Mouse (Mus musculus) ES-E14 (cell line): Measurements from ENCODE around the gene Tmem106c. TPM values are rescaled to one million over a fixed set of nuclear protein-coding genes. Genes with fewer than 3 reads are reported as not detected.

Experiments used
- DNase-seq: peaks from one replicate; pipeline ENCODE4 v3.0.0-alpha.2; 2013; ENCODE audit warnings: low read depth, low spot score
- H3K27ac ChIP-seq: 2 replicates; pipeline ENCODE4 v1.5.1; 2012; ENCODE audit warnings: low read depth, mild to moderate bottlenecking, low read length, moderate library complexity, mixed read lengths; ENCODE audit not compliant: poor library complexity, insufficient read depth, severe bottlenecking
- H3K36me3 ChIP-seq: 2 replicates; pipeline ENCODE4 v1.6.1; 2012; ENCODE audit warnings: mild to moderate bottlenecking, low read length, moderate library complexity, mixed read lengths; ENCODE audit not compliant: control insufficient read depth, poor library complexity, insufficient read depth, severe bottlenecking
- H3K4me1 ChIP-seq, 2 experiments: fragments of 150-350 bp in 1 of 2; sonication (generic) in 1 of 2; 2 replicates each; pipeline ENCODE4 v1.6.1; 2012; ENCODE audit warnings: low read length in 2 of 2, mild to moderate bottlenecking in 1 of 2, mixed read lengths in 1 of 2; ENCODE audit not compliant: control insufficient read depth in 2 of 2, insufficient read depth in 2 of 2, poor library complexity in 1 of 2
- H3K4me3 ChIP-seq, 2 experiments: fragments of 150-350 bp in 1 of 2; sonication (generic) in 1 of 2; 2 replicates each; pipeline ENCODE4 v1.5.1; 2012; ENCODE audit warnings: low read length in 2 of 2, low read depth in 1 of 2, mild to moderate bottlenecking in 1 of 2, mixed read lengths in 1 of 2; ENCODE audit not compliant: insufficient read depth in 1 of 2, poor library complexity in 1 of 2, severe bottlenecking in 1 of 2
- H3K9ac ChIP-seq: 2 replicates; pipeline ENCODE4 v1.6.1; 2012; ENCODE audit warnings: low read depth, mild to moderate bottlenecking, low read length, mixed read lengths; ENCODE audit not compliant: poor library complexity, insufficient read depth, severe bottlenecking
- H3K9me3 ChIP-seq: fragments of 150-350 bp; sonication (generic); 2 replicates; pipeline ENCODE4 v1.6.1; 2012; ENCODE audit warnings: low read depth, mild to moderate bottlenecking, low read length; ENCODE audit not compliant: control insufficient read depth, insufficient read depth
- CHD2 ChIP-seq: IDR thresholded peaks from 2 replicates; pipeline ENCODE4 v1.6.1; 2014; ENCODE audit warnings: mild to moderate bottlenecking, low read depth, low read length, inconsistent platforms
- HCFC1 ChIP-seq: IDR thresholded peaks from 2 replicates; pipeline ENCODE4 v1.6.1; 2012; ENCODE audit warnings: low read length, inconsistent platforms, borderline replicate concordance; ENCODE audit not compliant: insufficient read depth
- MAFK ChIP-seq: IDR thresholded peaks from 2 replicates; pipeline ENCODE4 v1.6.1; 2014; ENCODE audit warnings: mild to moderate bottlenecking, low read depth, low read length, inconsistent platforms; ENCODE audit not compliant: insufficient read depth
- ZC3H11A ChIP-seq: IDR thresholded peaks from 2 replicates; pipeline ENCODE4 v1.6.1; 2012; ENCODE audit warnings: low read depth, mild to moderate bottlenecking, inconsistent platforms, low read length, borderline replicate concordance
- ZNF384 ChIP-seq: IDR thresholded peaks from 2 replicates; pipeline ENCODE4 v1.6.1; 2012; ENCODE audit warnings: low read depth, low read length, inconsistent platforms
- in situ Hi-C, 2 experiments: fragments of 600-800 bp; cut with MboI; formaldehyde crosslinking; loops; one replicate each; pipeline ENCODE4 v1.15.1; 2025; ENCODE audit warnings: low sequenced_read_pairs in 2 of 2, inconsistent platforms in 1 of 2; ENCODE audit not compliant: unreplicated experiment in 2 of 2
- total RNA-seq: library from RNA; depleted of rRNA; stranded (reverse); fragments of 300-350 nt; gene quantifications from 2 replicates; pipeline ENCODE4 v1.2.3, GENCODE M21; 2012; rRNA removed

The Tmem106c gene
- 20.2 TPM in 2 replicates for total RNA-seq

DNA sequence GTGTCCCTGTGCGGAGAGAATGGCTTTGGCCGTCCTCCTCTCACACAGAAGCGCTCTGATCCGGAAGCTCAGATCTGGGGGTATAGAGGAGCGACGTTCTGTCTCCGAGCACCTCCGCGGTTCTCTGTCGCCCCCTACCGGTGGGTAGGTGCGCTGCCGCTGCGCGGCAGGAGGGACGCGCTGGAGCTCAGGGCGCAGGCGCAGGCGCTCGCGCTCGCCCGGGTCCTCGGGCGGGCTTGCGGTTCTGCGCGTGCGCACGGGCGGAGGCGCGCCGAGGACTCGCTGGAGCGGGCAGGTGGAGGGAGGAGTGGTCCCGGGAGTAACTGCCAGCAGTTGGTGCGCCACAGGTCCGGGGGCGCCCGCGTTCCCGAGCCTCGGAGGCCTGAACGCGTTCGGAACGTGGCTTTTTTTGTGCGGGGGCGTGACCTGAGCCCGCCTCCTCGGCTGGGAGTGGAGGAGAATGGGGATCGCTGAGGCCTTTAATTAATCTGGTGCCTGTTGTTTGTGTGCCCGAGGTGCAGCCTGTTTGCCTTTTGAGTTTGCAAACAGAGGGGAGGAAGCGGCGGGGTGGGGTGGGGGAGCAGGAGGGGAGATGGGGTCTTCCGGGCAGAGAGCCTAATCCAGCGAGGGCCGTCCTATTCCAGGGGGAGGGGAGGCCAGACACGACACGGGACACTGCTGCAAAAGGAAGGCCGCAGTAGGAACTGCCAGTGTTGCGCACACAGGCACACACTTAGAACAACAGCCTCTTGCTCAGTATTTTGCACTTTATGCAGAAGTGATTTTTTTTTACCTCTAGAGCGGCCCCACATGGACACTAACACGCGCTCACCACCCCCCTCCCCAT, at the start of gene Tmem106c:
Gene Tmem106c (plus strand): TSS at position 212 of the 847 bp plus-strand sequence.
- H3K36me3 ChIP-seq = no peaks in the 10 kb centered on the region
- DNase-seq = peak; percentile 79
- peaks cover 0 to 3% of the 10 kb centered on the region in 2 experiments; a peak in 1 of 4 replicates for H3K4me1 ChIP-seq
- H3K4me3 ChIP-seq = peak within 1 kb of the TSS; percentile 69 to 77
- H3K9ac ChIP-seq = peak within 1 kb of the TSS; percentile 88
- in situ Hi-C loops = no loop called here
- H3K9me3 ChIP-seq = no peaks in the 10 kb centered on the region
- TF ChIP-seq MAFK (no peak), HCFC1 (peak; percentile 23; the same call in 1 of the 2 replicates)
- peak within 1 kb of the TSS; percentile 40; the same call in 1 of the 2 replicates for H3K27ac ChIP-seq

DNA sequence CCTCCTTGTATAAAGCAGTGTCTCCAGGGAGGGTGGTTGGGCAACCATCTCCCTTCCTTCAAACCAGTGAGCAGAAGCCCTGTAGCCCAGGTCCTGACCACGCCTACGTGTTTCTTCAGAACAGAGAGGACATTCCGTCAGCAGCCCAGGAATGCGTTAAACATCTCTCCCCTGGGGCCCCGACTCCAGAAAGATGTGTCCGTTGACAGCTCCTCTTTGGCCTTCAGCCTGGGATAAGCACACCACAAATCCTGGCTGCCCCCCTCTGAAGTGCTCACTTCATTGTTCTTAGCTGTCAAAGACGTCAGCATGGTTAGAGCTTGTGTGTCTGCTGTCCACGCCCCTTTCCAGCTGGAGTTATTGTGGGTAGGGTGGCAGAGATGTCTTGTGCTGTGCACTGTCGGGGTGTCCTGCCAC, 49.7 kb upstream of the Tmem106c start:
- Histone ChIP-seq H3K27ac (no peak overlapping the region), H3K36me3 (no peaks in the 10 kb centered on the region)
- TF ChIP-seq CHD2 (no peak), HCFC1 (no peak), ZNF384 (no peak), ZC3H11A (no peak), MAFK (no peak)

DNA sequence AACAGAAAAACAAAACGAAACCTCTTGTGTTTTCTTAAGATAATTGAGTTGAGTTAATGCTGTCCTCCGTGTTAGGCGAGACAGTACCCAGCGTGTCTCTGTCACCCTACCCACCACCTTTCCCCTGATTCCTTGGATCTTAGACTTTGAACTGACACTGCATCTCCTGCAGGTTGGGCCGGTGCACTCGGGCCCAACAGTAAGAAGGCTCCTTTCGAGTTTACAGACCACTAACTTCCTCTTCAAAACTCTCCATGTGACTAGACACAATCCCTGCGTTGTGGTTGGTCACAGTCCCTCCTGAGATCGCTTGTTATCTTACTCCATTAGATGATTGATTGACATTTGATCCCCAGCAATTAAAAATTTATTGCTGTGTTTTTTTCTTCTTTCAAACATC, 46.0 kb upstream of the Tmem106c start:
- H3K9me3 ChIP-seq = no peaks in the 10 kb centered on the region
- in situ Hi-C loops = no loop called here
- DNase-seq = no peak

More for the DNA sequence above, 49.7 kb upstream of the Tmem106c start:
- Histone ChIP-seq H3K9ac (no peak overlapping the region), H3K4me1 (no peaks in the 10 kb centered on the region), H3K9me3 (no peaks in the 10 kb centered on the region), H3K4me3 (no peak overlapping the region)
- in situ Hi-C loops = no loop called here
- DNase-seq = no peak

DNA sequence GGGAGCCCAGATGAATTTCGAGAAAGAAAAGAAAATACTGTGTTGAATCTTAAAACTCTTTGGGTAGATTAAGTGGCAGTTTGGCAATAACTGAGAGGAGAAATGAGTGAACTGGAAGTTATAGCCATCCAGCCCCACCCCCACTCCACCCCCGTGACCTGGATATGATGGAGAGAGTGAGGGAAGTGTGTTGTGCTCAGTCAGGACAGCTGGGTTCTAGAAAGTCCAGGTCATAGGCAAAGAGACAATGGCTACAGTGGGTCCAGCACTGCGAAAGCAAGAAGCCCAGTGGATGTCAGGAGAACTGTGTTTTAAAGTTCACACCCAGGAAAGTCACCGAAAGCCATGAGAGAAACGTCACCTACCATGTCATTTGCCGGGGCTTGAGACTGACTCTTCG, 44.8 kb upstream of the Tmem106c start:
- H3K9me3 ChIP-seq = no peaks in the 10 kb centered on the region
- no peak overlapping the region for H3K4me3 ChIP-seq
- H3K9ac ChIP-seq = no peak overlapping the region
- no peak overlapping the region for H3K27ac ChIP-seq
- in situ Hi-C loops = no loop called here
- H3K36me3 ChIP-seq = no peaks in the 10 kb centered on the region
- H3K4me1 ChIP-seq = no peaks in the 10 kb centered on the region
- no peak for DNase-seq
- TF ChIP-seq CHD2 = no peak

More for the DNA sequence above, 46.0 kb upstream of the Tmem106c start:
- Histone ChIP-seq H3K4me3 (no peak overlapping the region), H3K36me3 (no peaks in the 10 kb centered on the region), H3K4me1 (no peaks in the 10 kb centered on the region), H3K9ac (no peak overlapping the region), H3K27ac (no peak overlapping the region)
- TF ChIP-seq ZNF384 = no peak
- no peak for TF ChIP-seq HCFC1
- TF ChIP-seq MAFK = no peak
- no peak for TF ChIP-seq ZC3H11A
- no peak for TF ChIP-seq CHD2

DNA sequence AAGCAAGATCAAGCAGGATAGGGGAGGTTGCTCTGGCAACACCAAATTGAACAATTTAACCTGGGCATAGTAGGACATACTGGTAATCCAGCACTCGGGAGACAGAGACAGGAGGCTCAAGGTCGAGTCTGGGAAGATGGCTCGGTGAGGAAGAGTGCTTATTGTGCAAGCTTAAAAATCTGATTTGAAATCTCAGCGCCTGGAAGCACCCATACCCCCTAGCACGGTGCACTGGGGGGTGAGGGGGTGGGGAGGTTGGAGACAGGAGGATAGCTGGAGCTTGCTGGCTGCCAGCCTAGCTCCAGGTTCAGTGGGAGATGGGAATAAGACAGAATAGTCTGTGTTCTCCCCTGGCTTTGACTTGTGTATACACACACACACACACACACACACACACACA, 43.7 kb upstream of the Tmem106c start:
- no peak overlapping the region for H3K27ac ChIP-seq
- no peaks in the 10 kb centered on the region for H3K9me3 ChIP-seq
- H3K4me3 ChIP-seq = no peak overlapping the region
- TF ChIP-seq HCFC1 = no peak
- H3K4me1 ChIP-seq = no peaks in the 10 kb centered on the region
- no peaks in the 10 kb centered on the region for H3K36me3 ChIP-seq
- DNase-seq = no peak
- H3K9ac ChIP-seq = no peak overlapping the region
- in situ Hi-C loops = no loop called here
